In genomic region chr6:83031921-83032590, GRCm38 (mm10) we compare ENCODE assay signal across 8 mouse cellular contexts. TPM values are rescaled to one million over a fixed set of nuclear protein-coding genes. Genes with fewer than 3 reads are reported as not detected.
DNase-seq lines count a peak whose midpoint lies in the region; ATAC-seq and TF ChIP-seq lines count a peak whose summit lies in the region.

No protein-coding gene starts in this region.

- no peaks in the 10 kb centered on the region for H3K36me3 ChIP-seq in lung, embryonic 14.5 days (ENCODE audit: insufficient read depth)
- H3K36me3 ChIP-seq in embryonic facial prominence, embryonic 15.5 days, result no peaks in the 10 kb centered on the region
- no peaks in the 10 kb centered on the region for H3K36me3 ChIP-seq in limb, embryonic 10.5 days
- no peaks in the 10 kb centered on the region for H3K36me3 ChIP-seq in neural tube, embryonic 15.5 days

- no peaks in the 10 kb centered on the region for H3K9me3 ChIP-seq in lung, embryonic 14.5 days (ENCODE audit: low read depth, low read length)
- H3K9me3 ChIP-seq in embryonic facial prominence, embryonic 15.5 days (replicated peaks), result no peaks in the 10 kb centered on the region
- H3K9me3 ChIP-seq in limb, embryonic 10.5 days (replicated peaks), result no peaks in the 10 kb centered on the region
- H3K9me3 ChIP-seq in neural tube, embryonic 15.5 days (replicated peaks), result no peaks in the 10 kb centered on the region

- WGBS in lung, embryonic 14.5 days, result 39% methylated on average over 18 of the region's 18 CpGs
- 29% methylated on average over 18 of the region's 18 CpGs for WGBS in embryonic facial prominence, embryonic 15.5 days
- 14% methylated on average over 18 of the region's 18 CpGs for WGBS in limb, embryonic 10.5 days
- 26% methylated on average over 18 of the region's 18 CpGs for WGBS in neural tube, embryonic 15.5 days

- peak overlapping the region; percentile 66 for H3K9ac ChIP-seq in lung, embryonic 14.5 days
- no peak overlapping the region for H3K9ac ChIP-seq in embryonic facial prominence, embryonic 15.5 days
- H3K9ac ChIP-seq in neural tube, embryonic 15.5 days (replicated peaks), result no peak overlapping the region; the same call in 1 of the 2 replicates

- 0 out of 2 replicates have a peak, but pooled peaks cover 8% of the 10 kb centered on the region for H3K4me1 ChIP-seq in lung, embryonic 14.5 days (ENCODE audit: insufficient read depth)
- H3K4me1 ChIP-seq in embryonic facial prominence, embryonic 15.5 days, result peaks cover 61% of the 10 kb centered on the region
- H3K4me1 ChIP-seq in limb, embryonic 10.5 days, result peaks cover 49% of the 10 kb centered on the region
- H3K4me1 ChIP-seq in neural tube, embryonic 15.5 days, result peaks cover 23% of the 10 kb centered on the region

- no peak for ATAC-seq in lung, embryonic 14.5 days (ENCODE audit: insufficient read depth)
- ATAC-seq in embryonic facial prominence, embryonic 15.5 days (ENCODE audit: insufficient number of reproducible peaks, low FRiP score, low TSS enrichment, low read depth), result no peak
- no peak for ATAC-seq in neural tube, embryonic 15.5 days (ENCODE audit: low FRiP score)

- peak overlapping the region; percentile 78 for H3K4me2 ChIP-seq in lung, embryonic 14.5 days
- peak overlapping the region; percentile 81 for H3K4me2 ChIP-seq in embryonic facial prominence, embryonic 15.5 days (replicated peaks)
- peak overlapping the region; percentile 74 for H3K4me2 ChIP-seq in neural tube, embryonic 15.5 days

- H3K4me3 ChIP-seq in lung, embryonic 14.5 days (ENCODE audit: low read depth, low read length), result peak overlapping the region; percentile 55
- H3K4me3 ChIP-seq in embryonic facial prominence, embryonic 15.5 days (replicated peaks), result peak overlapping the region; percentile 60
- peak overlapping the region; percentile 66 for H3K4me3 ChIP-seq in limb, embryonic 10.5 days
- H3K4me3 ChIP-seq in neural tube, embryonic 15.5 days (replicated peaks), result peak overlapping the region; percentile 47

- no peaks in the 10 kb centered on the region for H3K27me3 ChIP-seq in lung, embryonic 14.5 days (ENCODE audit: insufficient read depth, low read length)
- H3K27me3 ChIP-seq in embryonic facial prominence, embryonic 15.5 days, result peaks cover 23% of the 10 kb centered on the region
- H3K27me3 ChIP-seq in limb, embryonic 10.5 days (ENCODE audit: low read depth, poor library complexity, severe bottlenecking), result peaks cover 83% of the 10 kb centered on the region
- H3K27me3 ChIP-seq in neural tube, embryonic 15.5 days (replicated peaks), result peaks cover 54% of the 10 kb centered on the region

- no peak for TF ChIP-seq CTCF in lung, embryonic 14.5 days (IDR thresholded peaks at IDR 0.05; ENCODE audit: low read depth)

- no peak for DNase-seq in lung, embryonic 14.5 days
- DNase-seq in lung, postnatal 10 days, result no peak
- DNase-seq in limb, embryonic 10.5 days (ENCODE audit: low spot score), result no peak
- no peak for DNase-seq in retina, embryonic 14.5 days (ENCODE audit: low spot score)
- no peak for DNase-seq in spleen, adult 18-20 months
- DNase-seq in left cerebral cortex, adult 11 months (ENCODE audit: low spot score), result no peak

- no peak overlapping the region for H3K27ac ChIP-seq in lung, embryonic 14.5 days (ENCODE audit: low read depth)
- H3K27ac ChIP-seq in embryonic facial prominence, embryonic 15.5 days (replicated peaks), result no peak overlapping the region
- H3K27ac ChIP-seq in limb, embryonic 10.5 days, result peak overlapping the region; percentile 88; the same call in 1 of the 2 replicates
- no peak overlapping the region for H3K27ac ChIP-seq in neural tube, embryonic 15.5 days (replicated peaks)

RNA-seq across cellular contexts. Expression of gene Dok1, which starts 1.2 kb away (rescaled TPM):
- polyA plus RNA-seq in lung, embryonic 14.5 days (2014; fragmentation: Nextera tagmentation; extraction: Ambion mirVana), result 11.9 and 12.0 TPM in 2 replicates
- polyA plus RNA-seq in embryonic facial prominence, embryonic 15.5 days (2015; fragmentation: Nextera tagmentation; extraction: Ambion mirVana), result 9.3 and 10.9 TPM in 2 replicates
- 9.8 and 14.9 TPM in 2 replicates for polyA plus RNA-seq in limb, embryonic 10.5 days (2016; fragmentation: Nextera tagmentation; extraction: Ambion mirVana)
- 2.4 and 6.8 TPM in 2 replicates for polyA plus RNA-seq in neural tube, embryonic 15.5 days (2015; fragmentation: Nextera tagmentation; extraction: Ambion mirVana)

RNA-seq across cellular contexts. Expression of gene Loxl3, which starts 1.9 kb away (rescaled TPM):
- polyA plus RNA-seq in lung, embryonic 14.5 days (2014; fragmentation: Nextera tagmentation; extraction: Ambion mirVana), result 19.5 and 19.8 TPM in 2 replicates
- polyA plus RNA-seq in embryonic facial prominence, embryonic 15.5 days (2015; fragmentation: Nextera tagmentation; extraction: Ambion mirVana), result 19.2 and 25.4 TPM in 2 replicates
- 6.3 and 12.8 TPM in 2 replicates for polyA plus RNA-seq in limb, embryonic 10.5 days (2016; fragmentation: Nextera tagmentation; extraction: Ambion mirVana)
- polyA plus RNA-seq in neural tube, embryonic 15.5 days (2015; fragmentation: Nextera tagmentation; extraction: Ambion mirVana), result 7.6 and 8.6 TPM in 2 replicates

RNA-seq across cellular contexts. Expression of gene Aup1, which starts 22.3 kb away (rescaled TPM):
- 134 and 144 TPM in 2 replicates for polyA plus RNA-seq in lung, embryonic 14.5 days (2014; fragmentation: Nextera tagmentation; extraction: Ambion mirVana)
- polyA plus RNA-seq in embryonic facial prominence, embryonic 15.5 days (2015; fragmentation: Nextera tagmentation; extraction: Ambion mirVana), result 198 and 201 TPM in 2 replicates
- 167 and 169 TPM in 2 replicates for polyA plus RNA-seq in limb, embryonic 10.5 days (2016; fragmentation: Nextera tagmentation; extraction: Ambion mirVana)
- 182 and 185 TPM in 2 replicates for polyA plus RNA-seq in neural tube, embryonic 15.5 days (2015; fragmentation: Nextera tagmentation; extraction: Ambion mirVana)

RNA-seq across cellular contexts. Expression of gene Htra2, which starts 23.0 kb away (rescaled TPM):
- polyA plus RNA-seq in lung, embryonic 14.5 days (2014; fragmentation: Nextera tagmentation; extraction: Ambion mirVana), result 44.0 and 45.0 TPM in 2 replicates
- polyA plus RNA-seq in embryonic facial prominence, embryonic 15.5 days (2015; fragmentation: Nextera tagmentation; extraction: Ambion mirVana), result 68.9 and 72.0 TPM in 2 replicates
- polyA plus RNA-seq in limb, embryonic 10.5 days (2016; fragmentation: Nextera tagmentation; extraction: Ambion mirVana), result 76.2 and 82.6 TPM in 2 replicates
- polyA plus RNA-seq in neural tube, embryonic 15.5 days (2015; fragmentation: Nextera tagmentation; extraction: Ambion mirVana), result 80.8 and 83.1 TPM in 2 replicates

RNA-seq across cellular contexts. Expression of gene Dqx1, which starts 25.6 kb away (rescaled TPM):
- polyA plus RNA-seq in lung, embryonic 14.5 days (2014; fragmentation: Nextera tagmentation; extraction: Ambion mirVana), result 0.62 and 1.3 TPM in 2 replicates
- polyA plus RNA-seq in embryonic facial prominence, embryonic 15.5 days (2015; fragmentation: Nextera tagmentation; extraction: Ambion mirVana), result 1.0 and 1.6 TPM in 2 replicates
- polyA plus RNA-seq in limb, embryonic 10.5 days (2016; fragmentation: Nextera tagmentation; extraction: Ambion mirVana), result 1.4 and 1.5 TPM in 2 replicates
- 0.45 and 1.7 TPM in 2 replicates for polyA plus RNA-seq in neural tube, embryonic 15.5 days (2015; fragmentation: Nextera tagmentation; extraction: Ambion mirVana)
